Mouse (Mus musculus) Patski (cell line): ENCODE results near the gene Gm20388. TPM values are rescaled to one million over a fixed set of nuclear protein-coding genes. Genes with fewer than 3 reads are reported as not detected.

Source experiments
- ATAC-seq: fragments of 100-300 bp; one replicate; pipeline ENCODE4 v1.8.0; 2021
- CTCF ChIA-PET: fragments of 350-600 bp; sonication (Branson Sonifier 250); formaldehyde crosslinking; loops from one replicate; lab custom pipeline; 2022; ENCODE audit warnings: inconsistent platforms; lab: Charles Lee
- POLR2A ChIA-PET: fragments of 350-600 bp; sonication (Branson Sonifier 250); formaldehyde crosslinking; loops from one replicate; lab custom pipeline; 2022; ENCODE audit warnings: antibody characterized with exemption, inconsistent platforms; lab: Charles Lee
- DNase-seq: peaks from one replicate; pipeline ENCODE4 v3.0.0-alpha.2; 2011; ENCODE audit warnings: low read depth, low spot score
- H3K27me3 ChIP-seq: fragments of 371-371 bp; one replicate; pipeline ENCODE4 v1.5.1; 2021
- CTCF ChIP-seq: fragments of 100-300 bp; IDR thresholded peaks from one replicate; pipeline ENCODE4 v1.5.1; 2021
- in situ Hi-C: fragments of 300-500 bp; cut with MboI; formaldehyde crosslinking; loops from 3 replicates; pipeline ENCODE4 v1.11.1; 2018; ENCODE audit warnings: low pct_unique_long_range_greater_than_20kb, mixed read lengths
- polyA plus RNA-seq: library from polyadenylated mRNA; unstranded; gene quantifications from one replicate; pipeline ENCODE4 v1.2.3, GENCODE M21; 2021

Gm20388 gene
- polyA plus RNA-seq, 1 experiment from 2014 or later: 86.7 TPM

- ATAC-seq: no peak
- no peak for DNase-seq
- H3K27me3 ChIP-seq: no peaks in the 10 kb centered on the region
- ChIA-PET CTCF (no interaction called here), POLR2A (interaction anchor here (0.7 kb wide), 1 partner anchor 269 kb away, joined by 3 read pairs; no protein-coding TSS in a partner anchor)
- in situ Hi-C loops: no loop called here
- TF ChIP-seq CTCF: no peak
Observed at GRCm38 (mm10) chr8:124279690-124279985, 4369.0 kb downstream of the Gm20388 start.

DNA sequence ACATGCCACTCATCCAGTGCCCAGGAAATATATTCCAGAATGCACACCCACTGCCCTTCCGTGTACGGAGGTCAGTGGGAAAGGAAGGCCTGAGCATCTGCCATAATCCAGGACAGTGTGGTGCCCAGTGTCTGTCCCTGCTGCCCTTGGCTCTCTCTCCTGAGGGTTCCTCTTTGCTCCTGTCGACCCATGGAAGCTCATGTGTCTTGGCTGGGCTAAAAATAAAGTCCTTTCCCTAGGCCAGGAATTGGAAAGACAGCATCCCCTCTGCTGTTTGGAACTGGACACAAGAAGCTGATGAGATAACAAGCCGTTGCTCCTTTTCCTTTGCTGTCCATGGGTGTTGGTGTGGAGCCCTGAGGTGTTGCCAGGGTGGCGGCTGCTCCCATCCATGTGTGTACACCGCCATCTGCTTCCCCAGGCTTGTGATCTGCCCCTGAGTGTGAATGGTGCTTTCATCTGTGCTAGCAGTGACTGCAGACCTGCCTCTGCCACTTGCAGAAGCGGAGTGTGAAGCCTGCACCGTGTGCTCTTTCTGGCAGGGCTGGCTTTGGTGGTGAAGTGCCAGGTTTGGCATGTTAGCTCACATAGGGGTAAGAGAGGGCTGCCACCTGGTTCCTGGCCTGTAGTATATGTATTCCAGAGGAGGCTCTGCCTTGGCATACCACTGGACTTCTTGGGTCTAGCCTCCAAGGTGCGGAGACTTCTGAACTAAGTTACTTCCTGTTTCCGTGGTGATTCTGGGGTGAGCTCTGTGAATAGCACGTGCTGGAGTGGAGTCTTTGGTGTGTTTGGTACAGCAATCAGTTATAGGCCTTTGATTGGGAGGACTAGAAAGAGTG lies 4371.3 kb downstream of the Gm20388 start:
- CTCF ChIA-PET: interaction anchor here (1.5 kb wide), 1 partner anchor 11 kb away, joined by 3 read pairs; no protein-coding TSS in a partner anchor
- POLR2A ChIA-PET: no interaction called here
- in situ Hi-C loops: loop anchor here (5.0 kb wide), 1 partner anchor 60 kb away; no protein-coding TSS in a partner anchor

DNA sequence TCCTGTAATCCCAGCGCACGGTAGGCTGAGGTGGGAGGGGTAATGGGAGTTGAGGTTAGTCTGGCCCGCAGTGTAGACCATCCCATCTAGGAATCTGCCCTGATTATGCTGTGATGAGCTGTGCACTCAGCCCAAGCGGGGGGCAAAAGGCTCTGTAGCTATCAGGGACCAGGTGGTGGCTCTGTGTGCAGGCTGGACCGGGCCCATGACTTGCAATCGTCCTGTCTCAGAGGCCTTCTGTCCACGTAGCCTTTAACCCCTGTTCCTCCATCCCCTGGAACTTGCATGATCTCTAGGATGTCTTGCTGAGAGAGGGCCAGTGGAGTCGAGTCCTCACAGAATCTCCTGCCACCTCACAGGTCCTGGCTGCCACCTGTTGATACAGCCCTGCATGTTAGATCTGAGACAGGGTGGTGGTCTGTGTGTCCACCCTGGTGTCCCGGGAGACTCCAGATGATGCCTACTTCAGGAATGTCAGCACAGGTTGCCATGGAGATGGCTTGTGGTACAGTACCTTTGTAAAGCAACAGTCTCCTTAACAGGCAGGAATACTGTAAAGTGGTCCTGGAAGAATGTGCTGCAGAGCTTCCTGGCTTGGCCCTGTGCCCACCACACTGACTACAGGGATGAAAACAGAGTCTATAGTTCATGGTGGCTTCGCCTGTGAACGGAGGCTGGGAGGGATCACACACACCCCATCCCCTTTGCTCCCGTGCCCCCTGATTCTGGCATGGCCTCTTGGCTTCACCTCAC lies 4372.4 kb downstream of the Gm20388 start:
- DNase-seq: no peak
- H3K27me3 ChIP-seq: no peaks in the 10 kb centered on the region
- no peak for ATAC-seq
- POLR2A ChIA-PET: no interaction called here
- no peak for TF ChIP-seq CTCF
- CTCF ChIA-PET: no interaction called here
- in situ Hi-C loops: loop anchor here (5.0 kb wide), 1 partner anchor 59 kb away; no protein-coding TSS in a partner anchor

More for the DNA sequence above, 4371.3 kb downstream of the Gm20388 start:
- H3K27me3 ChIP-seq: no peaks in the 10 kb centered on the region
- DNase-seq (no peak), ATAC-seq (no peak)
- TF ChIP-seq CTCF: no peak

DNA sequence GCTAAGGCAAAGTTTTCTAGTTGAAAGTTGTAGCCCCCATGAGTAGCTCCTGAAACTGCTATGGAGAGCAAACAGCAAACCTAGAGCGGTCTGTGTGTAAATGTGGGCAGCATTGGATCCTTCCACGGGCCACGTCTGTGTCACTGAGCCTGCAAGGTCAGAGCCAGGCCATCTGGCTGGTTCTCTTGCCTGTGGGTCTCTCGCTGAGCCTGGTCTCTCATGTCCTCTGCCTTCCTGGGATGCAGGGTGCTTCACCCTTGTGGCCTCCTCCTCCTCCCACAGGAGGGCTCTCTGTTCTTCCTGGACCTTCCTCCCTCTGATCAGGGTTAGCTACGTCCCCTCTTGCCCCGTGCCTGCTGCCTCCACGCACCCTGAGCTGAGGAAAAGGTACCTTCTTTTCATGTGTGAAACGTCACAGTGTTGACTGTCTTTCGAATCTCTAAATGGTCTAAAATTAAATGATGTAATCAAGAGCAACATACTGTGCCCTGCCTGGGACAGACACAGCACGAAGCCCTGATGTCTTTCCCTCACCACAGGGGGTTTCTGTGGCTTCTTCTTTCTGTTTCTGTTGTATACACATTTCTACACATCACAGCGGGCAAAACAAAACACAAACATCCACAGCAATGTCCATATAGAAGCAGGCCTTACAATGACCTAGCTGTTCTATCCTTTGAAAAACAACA lies 4373.1 kb downstream of the Gm20388 start:
- no peak for TF ChIP-seq CTCF
- in situ Hi-C loops: loop anchor here (5.0 kb wide), 1 partner anchor 59 kb away; no protein-coding TSS in a partner anchor
- no peaks in the 10 kb centered on the region for H3K27me3 ChIP-seq
- ChIA-PET CTCF (interaction anchor here (1.0 to 2.1 kb wide), 3 partner anchors 13 to 33 kb away, joined by 3 to 5 read pairs (median 4); no protein-coding TSS in a partner anchor), POLR2A (interaction anchor here (0.6 kb wide), 1 partner anchor 442 kb away, joined by 3 read pairs; no protein-coding TSS in a partner anchor)
- no peak for DNase-seq
- ATAC-seq: no peak

- ATAC-seq: no peak
- H3K27me3 ChIP-seq: no peaks in the 10 kb centered on the region
- TF ChIP-seq CTCF: no peak
- CTCF ChIA-PET: interaction anchor here (1.0 to 2.1 kb wide), 3 partner anchors 12 to 32 kb away, joined by 3 to 5 read pairs (median 4); no protein-coding TSS in a partner anchor
- no peak for DNase-seq
- POLR2A ChIA-PET: interaction anchor here (0.6 to 0.7 kb wide), 2 partner anchors 37 to 442 kb away, joined by 3 read pairs; no protein-coding TSS in a partner anchor
- in situ Hi-C loops: loop anchor here (5.0 kb wide), 1 partner anchor 58 kb away; no protein-coding TSS in a partner anchor
Observed at GRCm38 (mm10) chr8:124284333-124284711, 4373.7 kb downstream of the Gm20388 start.

DNA sequence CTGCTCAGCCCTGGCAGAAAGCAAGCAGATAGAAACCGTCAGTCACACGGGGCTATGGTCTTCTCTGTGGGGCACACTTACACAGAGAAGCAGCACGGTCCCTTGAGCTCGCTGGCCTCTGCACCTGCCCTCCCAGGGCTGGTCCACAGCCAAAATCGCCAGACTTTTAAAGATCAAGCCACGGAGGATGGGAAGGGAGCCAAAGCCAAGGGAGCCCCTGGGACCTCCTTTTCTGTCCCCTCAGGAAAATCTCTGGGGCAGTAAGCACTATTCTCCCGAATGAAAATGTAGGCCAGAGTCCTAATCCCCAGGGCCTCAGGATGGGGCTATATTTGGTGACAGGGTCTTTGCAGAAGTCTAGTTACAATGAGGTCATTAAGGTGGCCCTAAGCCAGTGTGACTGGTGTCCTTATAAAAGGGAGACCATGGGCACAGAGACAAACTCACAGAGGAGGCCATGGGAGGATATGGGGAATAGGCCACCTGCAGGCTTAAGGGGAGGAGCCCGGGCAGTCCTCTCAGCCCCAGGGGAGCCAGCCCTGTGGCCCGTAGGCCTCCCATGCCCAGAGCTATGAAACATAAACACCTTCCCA lies 4374.4 kb downstream of the Gm20388 start:
- ChIA-PET CTCF (interaction anchor here (1.0 to 2.1 kb wide), 4 partner anchors 11 to 35 kb away, joined by 3 to 5 read pairs (median 4); no protein-coding TSS in a partner anchor), POLR2A (interaction anchor here (0.7 to 1.1 kb wide), 2 partner anchors 37 to 285 kb away, joined by 3 read pairs; no protein-coding TSS in a partner anchor)
- no peak for DNase-seq
- TF ChIP-seq CTCF: no peak
- H3K27me3 ChIP-seq: no peaks in the 10 kb centered on the region
- no peak for ATAC-seq
- in situ Hi-C loops: loop anchor here (5.0 kb wide), 1 partner anchor 57 kb away; no protein-coding TSS in a partner anchor

- POLR2A ChIA-PET: interaction anchor here (0.7 to 1.1 kb wide), 2 partner anchors 22 to 284 kb away, joined by 3 read pairs; no protein-coding TSS in a partner anchor
- no peak for TF ChIP-seq CTCF
- CTCF ChIA-PET: interaction anchor here (1.3 to 1.4 kb wide), 2 partner anchors 36 to 61 kb away, joined by 3 to 5 read pairs; no protein-coding TSS in a partner anchor
- ATAC-seq (no peak), DNase-seq (no peak)
- H3K27me3 ChIP-seq: no peaks in the 10 kb centered on the region
- in situ Hi-C loops: no loop called here
Observed at GRCm38 (mm10) chr8:124286461-124287124, 4376.0 kb downstream of the Gm20388 start.

DNA sequence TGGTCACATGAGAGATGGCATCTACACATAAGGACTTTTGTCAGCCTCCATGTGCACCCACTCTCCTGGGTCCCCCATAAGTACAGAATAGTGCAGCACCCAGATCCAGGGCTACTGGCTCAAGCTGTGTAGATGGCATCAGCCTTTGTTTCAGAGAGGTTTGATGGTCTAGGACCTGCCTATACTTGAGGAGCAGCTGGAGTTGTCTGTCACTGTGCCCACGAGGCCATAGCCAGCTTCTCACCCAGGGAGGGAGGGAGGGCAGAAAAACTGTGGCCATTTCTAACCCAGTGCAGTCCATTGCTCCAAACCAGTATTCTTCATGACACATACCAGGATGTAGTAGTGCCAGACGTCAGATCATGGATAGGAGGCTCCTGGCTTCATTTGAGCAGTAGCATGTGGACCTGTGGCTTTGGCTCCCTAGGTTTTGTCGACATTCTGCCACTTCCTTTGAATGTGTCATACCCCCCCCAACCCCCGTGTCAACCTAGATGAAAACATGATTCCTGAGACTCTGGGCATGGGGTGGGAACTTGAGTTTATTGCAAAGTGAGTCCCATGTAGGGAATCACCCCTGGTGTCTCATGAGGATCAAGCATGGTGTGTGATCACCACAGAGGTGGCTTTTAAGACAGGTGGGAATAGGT lies 4377.7 kb downstream of the Gm20388 start:
- in situ Hi-C loops: no loop called here
- POLR2A ChIA-PET: no interaction called here
- no peaks in the 10 kb centered on the region for H3K27me3 ChIP-seq
- no peak for DNase-seq
- no peak for ATAC-seq
- TF ChIP-seq CTCF: no peak
- CTCF ChIA-PET: interaction anchor here (1.4 kb wide), 1 partner anchor 59 kb away, joined by 3 read pairs; no protein-coding TSS in a partner anchor
